Mouse (Mus musculus) cortical plate, adult 2 months (tissue): Measurements from ENCODE around the gene Fgf9.

Source experiments
- CTCF ChIP-seq: fragments of 200-500 bp; IDR thresholded peaks from 2 replicates; pipeline ENCODE4 v1.5.1; 2011; ENCODE audit warnings: mild to moderate bottlenecking, control low read depth, low read length; ENCODE audit not compliant: insufficient read depth; ENCODE audit errors: extremely low read depth
- POLR2A ChIP-seq: fragments of 200-500 bp; IDR thresholded peaks from 2 replicates; pipeline ENCODE4 v1.6.1; 2011; ENCODE audit warnings: mild to moderate bottlenecking, low read length, control low read depth; ENCODE audit not compliant: insufficient read depth; ENCODE audit errors: extremely low read depth

GRCm38 (mm10) chr14:58109601-58110000 lies 39.3 kb downstream of the Fgf9 start:
- TF ChIP-seq POLR2A: no peak
- no peak for TF ChIP-seq CTCF
